Mouse (Mus musculus) bone marrow, adult 2 months (tissue): ENCODE results near the gene Dusp28.

Source experiments
- CTCF ChIP-seq: fragments of 200-500 bp; IDR thresholded peaks from 2 replicates; pipeline ENCODE4 v1.5.1; 2011; ENCODE audit warnings: low read length, control low read depth; ENCODE audit not compliant: control insufficient read depth, insufficient read depth
- POLR2A ChIP-seq: fragments of 200-500 bp; IDR thresholded peaks from 2 replicates; pipeline ENCODE4 v1.6.1; 2011; ENCODE audit warnings: low read depth, mild to moderate bottlenecking, control low read depth, low read length, borderline replicate concordance; ENCODE audit not compliant: control insufficient read depth

DNA sequence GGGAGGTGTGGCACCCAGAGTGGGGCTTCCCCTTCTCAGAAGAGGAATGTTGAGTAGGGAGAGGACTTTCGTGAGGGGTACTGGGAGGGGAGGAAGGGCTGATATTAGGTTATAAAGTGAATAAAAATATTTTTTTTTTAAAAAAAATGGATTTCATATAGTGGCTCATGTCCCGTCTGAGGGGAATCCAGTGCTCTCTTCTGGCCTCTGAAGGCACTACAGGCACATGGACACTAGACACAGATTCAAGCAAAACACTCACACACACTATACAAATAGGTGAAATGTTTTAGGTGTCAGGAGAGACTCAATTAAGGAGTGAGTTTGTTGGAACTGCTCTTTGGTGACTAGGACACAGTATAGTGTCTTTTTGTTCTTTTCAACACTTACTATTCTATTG is 29.2 kb downstream of the Dusp28 start:
- TF ChIP-seq POLR2A (no peak), CTCF (no peak)
